Mouse (Mus musculus) kidney, postnatal 4 days (tissue): Measurements from ENCODE around the gene Plxnb2.

Experiments used
- DNase-seq, 2 experiments: peaks; one replicate each; pipeline ENCODE4 v3.0.0; 2021; ENCODE audit warnings: mixed read lengths in 2 of 2

The Plxnb2 gene

DNA sequence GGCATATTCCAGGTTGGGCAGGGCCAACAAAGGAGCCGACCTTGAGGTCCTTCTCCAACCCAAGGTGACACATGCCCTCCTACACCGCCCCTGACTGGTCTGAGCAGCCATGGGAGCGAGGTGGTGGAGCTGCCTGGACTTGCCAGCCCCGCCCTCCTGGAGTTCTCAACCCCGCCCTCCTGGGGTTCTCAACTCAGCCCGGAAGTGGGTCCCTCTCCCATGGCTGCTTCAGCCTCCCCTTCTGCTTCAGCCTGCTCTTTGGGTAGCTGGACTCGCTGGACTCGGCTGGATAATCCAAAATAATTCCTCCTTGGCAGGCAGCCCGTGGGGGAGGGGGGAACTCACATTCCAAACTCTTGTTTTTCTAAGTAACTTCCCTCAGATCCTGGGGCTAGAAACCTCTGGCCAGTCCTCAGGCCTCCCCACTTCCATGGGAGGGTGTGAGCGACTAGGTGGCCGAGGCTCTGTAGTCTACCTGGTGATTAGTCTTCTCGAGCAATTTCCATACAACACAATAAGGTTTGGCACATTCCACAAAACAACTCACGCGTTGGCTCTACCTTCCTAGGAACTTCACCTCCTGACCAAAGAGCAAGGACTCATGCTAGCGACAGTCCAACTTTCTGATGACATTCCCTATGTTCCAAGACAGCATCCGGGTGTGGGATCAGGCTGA lies 1.5 kb downstream of the Plxnb2 start:
- DNase-seq, result peak; percentile 89 to 92

DNA sequence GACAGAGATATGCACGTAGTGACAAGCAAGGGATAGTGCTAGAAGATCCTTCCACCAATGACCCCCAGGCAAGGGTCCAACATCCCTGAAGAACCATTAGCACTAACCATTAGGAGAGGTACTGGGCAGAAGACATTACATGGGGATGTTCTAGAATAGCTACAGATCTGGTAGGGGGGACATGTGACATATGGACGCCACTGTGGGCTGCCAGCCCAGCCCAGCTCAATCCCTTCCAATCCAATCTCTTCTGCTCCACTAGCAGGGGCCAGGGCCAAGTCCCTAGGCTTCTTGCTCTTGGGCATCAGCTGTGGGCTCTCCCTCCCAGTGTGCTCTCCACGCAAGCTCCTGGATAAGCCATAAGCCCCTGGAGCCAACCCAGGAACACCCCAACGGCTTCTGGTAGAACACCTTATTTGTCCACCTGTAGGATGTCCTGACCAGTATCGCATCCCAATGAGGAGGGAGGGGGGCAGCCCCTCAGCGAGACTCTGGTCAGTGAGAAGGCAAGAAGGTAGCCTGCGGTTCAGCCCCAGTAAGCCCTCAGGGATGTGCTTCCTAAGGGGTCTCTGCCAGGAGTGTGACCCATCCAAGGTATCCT lies 2.2 kb downstream of the Plxnb2 start:
- DNase-seq, result no peak

- DNase-seq, result no peak
These were observed 2.9 kb downstream of the Plxnb2 start for GRCm38 (mm10) chr15:89177576-89178259.

- peak; percentile 85 to 87 for DNase-seq
These were observed 3.5 kb downstream of the Plxnb2 start for GRCm38 (mm10) chr15:89177121-89177520.

DNA sequence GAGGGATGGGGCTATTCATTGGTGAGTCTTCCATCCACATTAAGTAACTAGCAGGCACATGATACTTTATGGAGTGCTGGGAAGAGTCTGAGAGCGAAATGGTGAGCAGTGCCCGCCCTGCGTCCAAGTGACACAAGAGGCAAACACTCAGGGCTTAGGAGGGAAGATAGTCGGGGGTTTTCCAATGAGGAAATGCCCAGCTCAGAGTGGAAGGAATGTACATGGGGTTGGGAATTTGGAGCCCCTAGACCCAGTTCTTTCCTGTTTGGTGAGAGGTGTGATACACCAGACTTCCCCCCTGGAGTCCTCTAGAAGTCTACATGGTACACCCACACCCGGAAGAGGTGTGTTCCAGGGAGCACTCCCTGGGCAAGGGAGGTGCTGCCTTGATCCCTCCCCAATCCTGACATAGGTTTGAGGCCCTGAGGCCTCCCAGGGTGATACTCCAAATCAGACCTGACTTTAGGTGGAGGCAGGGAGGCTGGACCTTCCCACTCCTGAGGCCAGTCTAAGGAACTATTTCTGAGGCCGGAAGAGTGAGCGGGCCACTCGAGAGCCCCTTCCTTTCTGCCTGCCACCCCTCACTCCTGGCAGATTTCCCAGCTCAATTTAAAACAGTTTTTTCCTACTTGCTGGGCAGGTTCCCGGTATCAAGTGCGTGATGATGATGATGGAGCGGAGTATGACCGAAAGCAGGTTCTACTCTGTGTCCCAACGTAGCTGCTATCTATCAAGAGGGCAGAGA lies 5.0 kb downstream of the Plxnb2 start:
- no peak for DNase-seq

- no peak for DNase-seq
These were observed 5.7 kb downstream of the Plxnb2 start for GRCm38 (mm10) chr15:89174889-89175339.

DNA sequence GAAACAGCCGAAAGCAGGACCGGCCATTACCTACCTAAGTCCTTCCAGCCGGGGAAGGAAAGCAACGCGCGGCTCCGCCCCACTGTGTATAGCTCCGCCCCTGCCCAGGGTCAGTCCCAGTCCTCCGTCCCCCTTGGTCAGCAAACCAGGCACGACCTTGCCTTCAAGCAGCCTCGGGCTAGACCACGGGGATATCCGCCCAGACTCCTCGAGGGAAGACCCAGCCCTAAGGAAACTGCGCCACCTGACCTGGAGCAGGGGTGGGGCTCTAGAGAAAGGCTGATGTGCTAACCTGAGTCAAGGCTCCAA lies 6.7 kb downstream of the Plxnb2 start:
- DNase-seq, result peak; percentile 82 to 89

GRCm38 (mm10) chr15:89173024-89173905 lies 7.3 kb downstream of the Plxnb2 start:
- DNase-seq, result peak; percentile 73 to 81

DNA sequence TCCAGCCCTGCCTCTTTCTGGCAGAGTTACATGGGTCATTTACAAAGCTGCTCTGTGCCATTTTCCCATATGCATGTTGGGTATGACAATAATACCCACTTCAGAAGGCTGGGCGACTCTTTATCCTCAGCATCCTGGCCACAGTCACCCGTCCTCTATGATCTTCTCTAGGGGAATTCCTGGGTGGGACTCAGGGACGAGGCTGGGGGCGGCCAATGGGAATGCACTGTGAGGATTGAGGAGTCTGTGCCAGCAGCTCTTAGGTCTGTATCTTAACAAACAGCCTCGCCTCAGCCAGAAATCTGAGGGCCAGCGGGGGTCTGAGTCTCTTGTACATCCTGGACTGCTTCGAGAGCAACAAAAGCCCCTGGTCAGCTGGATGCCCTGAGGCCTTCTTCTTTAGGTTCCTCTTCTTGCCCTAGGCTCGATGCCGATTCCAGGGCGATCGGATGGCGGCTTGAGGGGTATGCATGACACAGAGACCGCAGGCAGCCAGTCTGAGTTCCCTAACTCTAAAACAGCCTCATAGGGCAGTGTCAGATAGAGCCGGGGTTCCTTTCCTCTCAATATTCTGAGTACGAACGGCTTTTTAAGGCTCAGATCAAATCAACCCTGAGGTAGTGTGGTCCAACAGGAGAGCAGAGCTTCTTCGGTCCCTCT lies 8.2 kb downstream of the Plxnb2 start:
- peak in 1 of 2 experiments; percentile 34 for DNase-seq

- DNase-seq, result no peak
These were observed 9.0 kb downstream of the Plxnb2 start for GRCm38 (mm10) chr15:89171526-89172051.

- peak in 1 of 2 experiments; percentile 55 for DNase-seq
These were observed 10.5 kb downstream of the Plxnb2 start for GRCm38 (mm10) chr15:89170102-89170501.

DNA sequence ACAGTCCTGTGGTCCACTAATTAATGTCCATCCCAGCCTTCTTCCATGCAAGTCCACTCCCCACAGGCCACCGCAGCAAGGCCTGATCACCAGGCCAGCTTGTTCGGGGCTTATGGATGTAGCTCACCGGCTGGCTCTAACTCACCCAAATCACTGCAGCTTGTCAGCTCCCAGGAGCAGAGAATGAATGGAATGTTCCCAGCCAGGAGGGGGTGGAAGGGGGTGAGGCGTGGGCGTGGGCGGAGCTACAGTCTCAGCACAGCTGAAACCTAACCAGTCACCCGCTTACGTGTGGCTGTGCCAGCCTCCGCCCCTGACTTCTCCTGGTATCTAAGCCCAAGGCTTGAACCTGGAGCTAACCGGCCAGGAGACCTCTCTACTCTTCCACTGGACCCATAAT lies 11.2 kb downstream of the Plxnb2 start:
- DNase-seq, result peak; percentile 87 to 92

GRCm38 (mm10) chr15:89168922-89169321 lies 11.7 kb downstream of the Plxnb2 start:
- no peak for DNase-seq

DNA sequence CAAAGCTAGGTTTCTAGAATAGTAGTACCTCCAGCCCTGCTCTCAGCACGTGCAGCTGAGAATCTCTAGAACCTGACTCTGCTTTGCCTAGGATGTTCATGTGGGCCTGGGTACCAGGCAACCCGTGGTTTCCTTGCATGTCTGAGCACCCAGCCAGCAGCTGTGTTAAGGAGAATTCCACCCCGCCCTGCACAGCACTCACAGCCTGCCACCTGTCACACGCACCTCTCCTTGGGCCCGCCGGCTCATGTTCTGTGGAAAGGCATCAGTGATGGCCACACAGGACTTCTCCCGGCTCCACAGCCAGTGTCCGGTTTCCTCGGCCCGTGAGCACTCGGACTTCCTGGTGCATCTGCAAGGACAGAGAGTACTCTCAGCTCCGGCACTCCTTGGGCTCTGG lies 15.1 kb downstream of the Plxnb2 start:
- DNase-seq, result no peak

DNA sequence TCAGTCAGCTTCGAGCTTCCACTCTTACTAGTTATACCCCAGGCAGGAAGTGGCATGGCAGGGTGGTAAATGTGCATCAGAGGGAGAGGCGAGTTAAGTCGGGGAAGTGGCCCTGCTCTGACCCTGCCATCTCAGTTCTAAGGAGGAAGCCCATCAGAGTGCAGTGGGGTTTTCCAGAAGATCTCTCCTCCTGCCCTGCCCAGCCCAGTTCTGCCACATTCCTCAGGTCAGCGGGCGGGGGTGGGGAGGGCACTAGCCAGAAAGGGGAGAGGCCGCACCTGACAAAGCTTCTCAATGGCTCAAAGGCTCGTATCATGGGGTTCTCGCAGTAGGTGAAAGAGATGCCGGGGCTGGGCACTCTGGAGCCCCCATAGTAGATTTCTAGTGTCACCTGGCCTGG lies 19.2 kb downstream of the Plxnb2 start:
- peak in 1 of 2 experiments; percentile 47 for DNase-seq

GRCm38 (mm10) chr15:89158516-89158915 lies 22.1 kb downstream of the Plxnb2 start:
- no peak for DNase-seq

DNA sequence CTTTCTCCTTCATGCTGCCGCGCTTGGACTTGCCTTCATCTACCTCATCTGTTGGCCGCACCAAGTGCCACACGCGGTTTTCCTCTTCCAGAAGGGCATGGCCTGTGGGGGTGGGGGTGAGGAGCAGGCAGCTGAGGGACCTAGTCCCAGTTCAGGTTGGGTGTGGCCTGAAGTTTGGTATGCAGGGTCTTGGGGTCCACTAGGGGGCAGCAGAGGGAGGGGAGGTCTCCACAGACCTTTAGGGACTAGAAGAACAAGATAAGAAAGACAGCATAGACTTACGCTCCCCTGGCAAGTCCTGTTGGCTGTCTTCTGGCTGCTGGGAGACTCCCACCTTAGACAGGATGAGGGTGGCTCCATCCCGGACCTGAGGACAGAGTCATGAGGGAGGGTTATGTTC lies 22.6 kb downstream of the Plxnb2 start:
- DNase-seq, result peak; percentile 84 to 88

GRCm38 (mm10) chr15:89152312-89152711 lies 28.3 kb downstream of the Plxnb2 start:
- no peak for DNase-seq

DNA sequence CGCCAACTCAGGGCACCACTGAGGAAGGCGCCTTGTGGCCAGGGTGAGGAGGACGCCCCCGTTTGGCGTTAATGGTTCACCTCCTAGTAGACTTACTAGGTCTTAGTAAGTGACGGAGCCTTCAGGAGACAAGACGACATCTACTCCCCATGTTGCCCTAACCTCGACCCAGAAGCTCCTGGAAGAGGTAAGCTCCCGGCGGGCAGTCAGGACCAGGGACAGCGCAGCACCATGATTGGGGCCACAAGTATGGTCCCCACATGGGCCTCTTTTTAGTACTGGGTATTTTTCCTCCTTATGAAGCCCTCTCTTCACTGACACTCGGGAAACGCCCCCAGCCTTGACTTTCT lies 30.6 kb downstream of the Plxnb2 start:
- peak; percentile 79 to 80 for DNase-seq

DNA sequence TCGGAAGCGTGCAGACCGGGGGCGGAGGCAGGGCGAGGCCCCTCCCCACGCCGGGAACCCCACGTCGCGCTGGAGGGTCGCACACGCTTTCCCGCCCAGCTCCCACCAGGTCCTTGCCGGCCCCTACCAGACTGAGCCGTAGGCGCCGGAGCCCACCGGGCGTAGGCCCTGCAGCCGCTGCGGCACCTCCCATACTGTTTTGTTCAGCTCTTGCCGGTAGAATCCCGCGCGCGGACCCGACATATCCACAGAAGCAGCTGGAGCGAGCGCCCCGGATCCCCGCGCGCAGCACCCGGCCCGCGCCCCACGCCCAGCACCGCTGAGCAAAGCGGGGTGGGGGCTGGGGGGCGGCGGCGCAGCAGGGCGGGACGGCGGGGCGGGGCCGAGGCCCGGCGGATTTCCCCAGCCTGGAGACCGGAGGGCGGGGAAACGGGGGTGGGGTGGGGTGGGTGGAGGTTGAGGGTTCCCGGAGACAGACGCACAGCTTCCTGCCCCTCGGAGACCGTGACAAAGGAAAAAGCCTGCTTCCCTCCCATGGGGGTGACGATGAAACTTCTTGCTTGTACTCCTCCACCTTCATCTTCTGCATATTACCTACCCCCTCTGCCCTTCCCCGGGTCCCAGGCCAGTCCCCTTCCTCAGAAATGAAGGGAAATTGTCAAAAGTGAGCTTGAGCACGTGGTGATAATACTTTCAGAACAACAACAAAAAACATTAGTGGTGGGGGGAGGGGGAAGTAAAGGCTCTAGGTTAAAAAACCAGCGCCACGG lies 31.1 kb downstream of the Plxnb2 start, which contains the start of gene Mapk11:
Gene Mapk11 (minus strand): TSS at position 358 of the 770 bp plus-strand sequence.
- DNase-seq, result peak; percentile 70 to 79
